Mouse (Mus musculus) stomach, postnatal 0 days (tissue): Measurements from ENCODE around the gene Ppfibp1.

Source experiments
- CTCF ChIP-seq: IDR thresholded peaks from 2 replicates; pipeline ENCODE4 v1.5.1; 2016; ENCODE audit warnings: antibody characterized with exemption, low read depth, mild to moderate bottlenecking, moderate library complexity
- EP300 ChIP-seq: optimal IDR thresholded peaks from 2 replicates; pipeline ENCODE3; 2016; ENCODE audit warnings: antibody characterized with exemption

- no peak for TF ChIP-seq EP300
- no peak for TF ChIP-seq CTCF
These were observed 24.7 kb downstream of the Ppfibp1 start for GRCm38 (mm10) chr6:146912835-146913488.
